Mouse (Mus musculus) fibroblast of lung, adult 2 months (primary cell): Measurements from ENCODE around the gene Dnmt3l.

Experiments used
- DNase-seq: peaks from one replicate; pipeline ENCODE4 v3.0.0-alpha.2; 2011; ENCODE audit warnings: low read depth

Dnmt3l gene

DNA sequence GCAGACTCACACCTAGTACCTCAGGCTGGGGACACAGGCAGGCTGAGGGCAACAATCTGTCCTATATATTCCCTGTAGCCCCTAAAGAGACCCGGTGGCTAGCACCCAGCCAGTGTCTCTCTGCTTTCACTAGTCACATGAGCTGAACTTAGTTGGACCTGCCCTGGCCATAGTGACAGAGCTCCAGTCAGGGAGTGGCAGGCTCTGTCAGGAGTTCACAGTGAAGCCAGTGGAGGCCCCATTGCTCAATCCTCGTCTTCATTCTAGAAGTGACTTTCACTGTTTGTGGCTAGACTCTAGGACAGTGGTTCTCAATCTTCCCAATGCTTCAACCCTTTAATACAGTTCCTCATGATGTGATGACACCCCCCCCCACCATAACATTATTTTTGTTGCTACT lies 9.8 kb upstream of the Dnmt3l start:
- DNase-seq = no peak

- no peak for DNase-seq
Observed at GRCm38 (mm10) chr10:78037139-78037538, 4.6 kb upstream of the Dnmt3l start.

DNA sequence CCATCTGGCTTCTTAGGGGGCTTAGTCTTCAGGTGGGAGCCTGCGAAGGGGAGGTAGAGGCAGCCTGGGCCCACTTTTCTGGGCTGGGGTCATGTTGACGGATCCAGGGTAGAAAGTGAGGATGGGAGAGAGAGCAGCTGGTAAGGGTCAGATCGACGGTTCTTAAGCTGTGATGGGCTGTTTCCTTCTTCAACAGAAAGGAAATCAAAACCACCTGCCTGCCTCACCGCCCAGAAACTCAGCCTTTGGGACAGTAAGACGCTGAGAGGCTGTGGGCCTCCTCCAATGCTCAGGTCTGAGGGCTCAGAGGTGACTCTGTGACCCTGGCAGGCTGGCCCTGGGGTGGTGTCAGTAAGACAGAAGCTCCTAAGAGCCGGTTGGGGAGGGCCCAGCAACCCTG lies 349 bp downstream of the Dnmt3l start:
- no peak for DNase-seq

- no peak for DNase-seq
Observed at GRCm38 (mm10) chr10:78042697-78043405, 1.1 kb downstream of the Dnmt3l start.

GRCm38 (mm10) chr10:78043406-78043836 lies 1.7 kb downstream of the Dnmt3l start, which contains the start of gene Aire:
TSS of gene Aire (minus strand) at chr10:78043610.
- DNase-seq = no peak

GRCm38 (mm10) chr10:78044531-78044930 lies 2.8 kb downstream of the Dnmt3l start:
- no peak for DNase-seq

DNA sequence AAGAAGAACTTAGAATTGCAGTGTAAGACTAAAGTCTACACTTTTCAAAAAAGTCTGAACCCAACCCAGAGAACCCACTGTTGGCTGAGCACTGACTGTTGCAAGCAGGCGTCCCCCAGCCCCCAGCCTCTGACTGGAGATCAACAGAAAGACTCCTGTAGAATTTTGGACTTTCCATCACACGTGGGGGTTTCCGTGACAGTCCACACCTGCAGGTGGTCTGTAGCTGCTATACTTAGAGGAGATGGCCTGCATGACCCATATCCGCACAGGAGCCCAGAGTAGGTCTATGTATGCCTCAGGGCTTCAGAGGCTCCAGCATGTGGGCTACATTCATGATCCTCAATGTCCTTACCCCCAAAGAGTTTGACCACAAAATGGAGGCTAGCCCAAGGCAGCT lies 4.6 kb downstream of the Dnmt3l start:
- no peak for DNase-seq

GRCm38 (mm10) chr10:78048061-78048730 lies 6.4 kb downstream of the Dnmt3l start:
- DNase-seq = no peak

GRCm38 (mm10) chr10:78049519-78050035 lies 7.8 kb downstream of the Dnmt3l start:
- no peak for DNase-seq

- peak; percentile 71 for DNase-seq
Observed at GRCm38 (mm10) chr10:78054633-78055565, 13.2 kb downstream of the Dnmt3l start.

- no peak for DNase-seq
Observed at GRCm38 (mm10) chr10:78057056-78057455, 15.3 kb downstream of the Dnmt3l start.

DNA sequence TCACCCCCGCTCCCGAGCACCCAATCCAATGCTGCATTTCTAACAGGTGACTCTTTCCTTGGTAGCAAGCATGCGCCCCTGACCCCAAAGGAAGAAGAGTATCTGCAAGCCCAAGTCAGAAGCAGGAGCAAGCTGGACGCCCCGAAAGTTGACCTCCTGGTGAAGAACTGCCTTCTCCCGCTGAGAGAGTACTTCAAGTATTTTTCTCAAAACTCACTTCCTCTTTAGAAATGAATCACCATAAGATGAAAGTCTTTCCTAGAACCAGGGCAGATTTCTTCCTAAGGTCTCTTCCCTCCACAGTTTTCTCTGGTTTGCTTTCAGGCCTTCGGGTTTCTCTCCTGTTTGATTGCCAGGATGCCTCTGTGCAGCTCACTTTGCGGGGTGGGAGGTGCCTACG lies 21.4 kb downstream of the Dnmt3l start:
- DNase-seq = no peak

- DNase-seq = no peak
Observed at GRCm38 (mm10) chr10:78067226-78067625, 25.5 kb downstream of the Dnmt3l start.

- DNase-seq = no peak
Observed at GRCm38 (mm10) chr10:78068541-78068940, 26.8 kb downstream of the Dnmt3l start.

DNA sequence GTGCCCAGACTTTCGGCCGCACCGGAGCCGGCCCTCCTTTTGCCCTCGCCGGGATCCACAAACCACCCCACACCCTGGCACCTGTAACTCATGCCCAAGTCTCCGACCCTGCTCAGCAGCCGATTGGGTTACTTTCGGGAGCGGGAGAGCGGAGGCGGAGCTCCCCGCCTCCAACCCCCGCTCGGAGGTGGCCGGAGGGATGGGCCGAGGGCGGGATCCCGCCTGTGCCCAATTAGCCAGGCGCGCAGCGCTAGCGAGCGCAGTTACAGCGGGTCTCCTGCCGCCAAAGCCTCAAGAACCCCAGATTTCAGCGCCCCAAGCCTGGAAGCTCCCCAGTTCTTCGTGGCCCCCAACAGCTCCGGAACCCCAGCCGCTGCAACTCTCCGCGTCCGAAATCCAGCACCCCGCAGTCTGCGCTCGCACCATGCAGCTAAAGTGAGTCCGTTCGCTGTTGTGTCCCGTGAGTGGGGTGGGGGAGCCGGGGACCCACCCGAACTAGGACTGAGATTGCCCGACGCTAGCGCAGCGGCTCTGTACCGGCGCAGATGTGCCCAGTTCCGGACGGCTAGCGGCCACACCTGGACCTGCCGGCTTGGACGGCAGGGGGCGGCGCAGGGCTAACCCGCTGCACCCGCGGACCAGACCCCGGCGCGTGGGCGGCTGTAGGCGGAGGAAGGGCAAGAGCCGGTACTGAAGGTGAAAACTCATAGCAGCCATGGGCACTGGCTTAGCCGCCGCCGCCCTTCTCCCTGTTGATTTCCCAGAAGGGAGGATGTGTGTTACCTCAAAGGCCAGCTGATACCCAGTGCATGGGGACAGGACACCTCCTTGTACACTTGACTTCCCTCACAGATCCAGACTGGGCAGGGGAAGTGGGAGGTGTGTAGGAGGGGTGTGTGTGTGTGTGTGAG lies 27.6 kb downstream of the Dnmt3l start, which contains the start of gene Icosl:
Icosl (plus strand) TSS at position 202 of the 911 bp plus-strand sequence.
- DNase-seq = no peak

DNA sequence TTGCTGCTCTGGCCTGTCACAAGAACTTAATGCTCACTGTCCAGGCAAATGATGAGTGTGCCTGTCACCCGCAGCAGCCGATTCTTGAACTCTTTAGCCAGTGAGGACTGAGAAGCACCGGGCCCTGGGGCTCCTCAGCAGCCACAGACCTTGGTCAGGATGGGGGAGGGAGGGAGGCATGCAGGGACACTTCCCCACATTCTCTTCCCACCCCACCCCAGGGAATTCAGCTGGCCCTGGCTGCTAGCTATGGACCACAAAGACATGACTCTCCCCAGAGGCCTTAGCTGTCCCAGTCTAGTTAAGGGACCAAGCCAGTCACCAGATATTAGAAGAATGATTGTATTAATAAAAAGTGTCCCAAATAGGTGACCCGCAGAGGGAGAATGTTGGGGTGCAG lies 32.4 kb downstream of the Dnmt3l start:
- DNase-seq = no peak

- no peak for DNase-seq
Observed at GRCm38 (mm10) chr10:78074977-78075376, 33.2 kb downstream of the Dnmt3l start.

- no peak for DNase-seq
Observed at GRCm38 (mm10) chr10:78077862-78078261, 36.1 kb downstream of the Dnmt3l start.

GRCm38 (mm10) chr10:78078276-78078675 lies 36.5 kb downstream of the Dnmt3l start:
- DNase-seq = no peak

GRCm38 (mm10) chr10:78079955-78080591 lies 38.3 kb downstream of the Dnmt3l start:
- no peak for DNase-seq

DNA sequence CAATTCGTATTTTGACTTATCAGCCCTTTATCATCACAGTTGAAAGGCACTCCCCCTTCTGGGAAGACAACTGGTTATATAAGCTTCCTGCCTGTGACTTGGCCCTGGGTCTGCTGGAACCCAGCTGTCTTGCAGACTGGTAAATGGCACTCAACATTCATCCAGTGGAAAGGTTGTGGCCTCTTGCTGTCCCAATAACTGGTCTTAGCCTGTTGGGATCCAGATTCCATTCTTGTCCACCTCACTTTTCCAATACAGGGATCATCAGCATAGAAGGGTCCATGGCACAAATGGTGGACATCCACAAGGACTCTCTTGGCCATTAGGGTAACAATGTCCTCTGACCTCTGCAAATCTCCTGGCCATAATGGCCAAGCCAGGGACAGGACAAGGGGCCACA lies 42.3 kb downstream of the Dnmt3l start:
- no peak for DNase-seq
